In the genomic region with DNA sequence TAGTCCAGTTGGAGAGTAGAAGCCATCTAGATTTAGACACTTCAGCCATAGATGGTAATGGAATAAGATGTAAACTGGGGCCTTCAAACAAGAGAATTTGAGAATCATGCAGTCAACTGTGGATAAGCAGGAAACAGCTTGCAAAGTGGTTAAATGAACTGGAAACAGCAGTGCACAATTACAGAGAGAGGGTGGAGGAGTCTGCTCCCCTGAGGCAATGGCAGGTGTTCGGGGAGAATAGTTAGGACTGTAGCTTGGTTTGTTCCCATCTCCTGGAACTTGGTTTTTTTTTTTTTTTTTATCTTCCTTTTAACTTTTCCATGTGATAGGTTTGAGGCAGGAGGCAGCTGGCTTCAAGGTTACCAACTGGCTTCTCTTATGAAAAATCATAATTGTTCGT, we compare ENCODE assay signal across 18 mouse cellular contexts.
DNase-seq lines count a peak whose midpoint lies in the region; ATAC-seq and TF ChIP-seq lines count a peak whose summit lies in the region.
"Had no signal": no experiment of that assay in that cellular context is flagged by ENCODE, and none has a peak within 500 bp of the region (broad histone marks: within the 10 kb centered on the region; RNA-seq: fewer than 3 reads in every experiment).

No protein-coding gene starts in this region.

- H3K9ac ChIP-seq in forebrain, embryonic 11.5 days (ENCODE audit: low read length) = no peak overlapping the region
- no peak overlapping the region for H3K9ac ChIP-seq in kidney, postnatal 0 days (ENCODE audit: low read depth, low read length)
- H3K9ac ChIP-seq: liver, embryonic 14.5 days; neural tube, embryonic 15.5 days had no signal

- H3K4me2 ChIP-seq in forebrain, embryonic 11.5 days (ENCODE audit: low read depth, low read length, severe bottlenecking) = no peak overlapping the region
- no peak overlapping the region for H3K4me2 ChIP-seq in kidney, postnatal 0 days (ENCODE audit: low read length)
- H3K4me2 ChIP-seq: neural tube, embryonic 15.5 days had no signal

- no peak overlapping the region for H3K27ac ChIP-seq in forebrain, embryonic 11.5 days (ENCODE audit: low read depth, low read length)
- H3K27ac ChIP-seq in forebrain, embryonic 10.5 days = no peak overlapping the region
- no peak overlapping the region for H3K27ac ChIP-seq in kidney, postnatal 0 days
- H3K27ac ChIP-seq: heart, embryonic 10.5 days; liver, embryonic 14.5 days; neural tube, embryonic 15.5 days had no signal

- ATAC-seq in forebrain, embryonic 11.5 days (replicated peaks; ENCODE audit: low FRiP score) = peak; percentile 70
- ATAC-seq in kidney, postnatal 0 days (replicated peaks; ENCODE audit: low FRiP score, low read depth) = no peak; the same call in 1 of the 2 replicates
- ATAC-seq: inflammation-experienced regulatory T-cells, adult 6 months had no signal

- no peak for DNase-seq in forebrain, embryonic 11.5 days (ENCODE audit: low spot score)
- no peak for DNase-seq in forebrain, embryonic 10.5 days (ENCODE audit: extremely low spot score, low spot score)
- DNase-seq in kidney, postnatal 0 days (ENCODE audit: low spot score) = peak; percentile 62
- no peak for DNase-seq in kidney, postnatal 10 days
- peak; percentile 22 for DNase-seq in brain, adult 2 months (ENCODE audit: low read depth, low spot score)
- DNase-seq in retina, embryonic 14.5 days (ENCODE audit: low spot score) = peak; percentile 66
- no peak for DNase-seq in cerebellum, adult 8-10 months
- DNase-seq in adrenal gland, adult 2 months = no peak
- DNase-seq: adrenal gland, postnatal 10 days; B cell, adult 2 months; gastrocnemius, postnatal 14 days; heart, postnatal 14 days; layer of hippocampus, postnatal 36 days; lung, postnatal 10 days had no signal

- H3K36me3 ChIP-seq in forebrain, embryonic 11.5 days (ENCODE audit: control insufficient read depth, insufficient read depth, low read length) = no peaks in the 10 kb centered on the region
- H3K36me3 ChIP-seq in forebrain, embryonic 10.5 days (replicated peaks) = no peaks in the 10 kb centered on the region
- no peaks in the 10 kb centered on the region for H3K36me3 ChIP-seq in kidney, postnatal 0 days (ENCODE audit: insufficient read depth, low read length)
- H3K36me3 ChIP-seq: heart, embryonic 10.5 days; neural tube, embryonic 15.5 days had no signal

- no peak for TF ChIP-seq CTCF in kidney, postnatal 0 days (IDR thresholded peaks at IDR 0.05; ENCODE audit: low read depth)

- H3K4me1 ChIP-seq in forebrain, embryonic 11.5 days (replicated peaks; ENCODE audit: control insufficient read depth, insufficient read depth, low read length) = 0 out of 2 replicates have a peak, but pooled peaks cover 2% of the 10 kb centered on the region
- peaks cover 13% of the 10 kb centered on the region for H3K4me1 ChIP-seq in forebrain, embryonic 10.5 days
- no peaks in the 10 kb centered on the region for H3K4me1 ChIP-seq in kidney, postnatal 0 days (replicated peaks; ENCODE audit: insufficient read depth, low read length)
- H3K4me1 ChIP-seq: heart, embryonic 10.5 days; neural tube, embryonic 15.5 days had no signal

- H3K4me3 ChIP-seq in forebrain, embryonic 11.5 days (ENCODE audit: low read depth, low read length) = no peak overlapping the region
- H3K4me3 ChIP-seq in forebrain, embryonic 10.5 days = no peak overlapping the region
- no peak overlapping the region for H3K4me3 ChIP-seq in kidney, postnatal 0 days (replicated peaks; ENCODE audit: low read depth, low read length)
- H3K4me3 ChIP-seq: heart, embryonic 10.5 days; neural tube, embryonic 15.5 days had no signal

- 49% methylated on average over 2 of the region's 2 CpGs for WGBS in forebrain, embryonic 11.5 days
- 51% methylated on average over 2 of the region's 2 CpGs for WGBS in forebrain, embryonic 10.5 days
- 44% methylated on average over 2 of the region's 2 CpGs for WGBS in kidney, postnatal 0 days

- H3K9me3 ChIP-seq in forebrain, embryonic 11.5 days (ENCODE audit: control insufficient read depth, low read length) = no peaks in the 10 kb centered on the region
- H3K9me3 ChIP-seq in forebrain, embryonic 10.5 days = no peaks in the 10 kb centered on the region
- H3K9me3 ChIP-seq in kidney, postnatal 0 days (replicated peaks; ENCODE audit: low read length) = no peaks in the 10 kb centered on the region
- H3K9me3 ChIP-seq: heart, embryonic 10.5 days; neural tube, embryonic 15.5 days had no signal

- no peaks in the 10 kb centered on the region for H3K27me3 ChIP-seq in forebrain, embryonic 11.5 days (ENCODE audit: control insufficient read depth, insufficient read depth, low read length)
- no peaks in the 10 kb centered on the region for H3K27me3 ChIP-seq in forebrain, embryonic 10.5 days (ENCODE audit: poor library complexity, severe bottlenecking)
- no peaks in the 10 kb centered on the region for H3K27me3 ChIP-seq in kidney, postnatal 0 days (ENCODE audit: insufficient read depth, low read length)
- H3K27me3 ChIP-seq: neural tube, embryonic 15.5 days had no signal

Comparison
In these comparisons a context has a peak if more than half of its experiments do, and no peak if none do; other contexts are left out.
1. DNase-seq: peak in kidney, postnatal 0 days (single experiment), brain, adult 2 months (single experiment) and retina, embryonic 14.5 days (single experiment); none in forebrain, embryonic 11.5 days (single experiment), forebrain, embryonic 10.5 days (single experiment), kidney, postnatal 10 days (single experiment), cerebellum, adult 8-10 months (single experiment) and adrenal gland, adult 2 months (single experiment).